Mouse (Mus musculus) inflammation-experienced regulatory T-cells, adult 6 months (primary cell): ENCODE measurements around the gene Satb2. TPM values are rescaled to one million over a fixed set of nuclear protein-coding genes. Genes with fewer than 3 reads are reported as not detected.

Source experiments
- ATAC-seq: one replicate; pipeline ENCODE4 v1.8.0; 2017
- polyA plus RNA-seq, 3 experiments: library from polyadenylated mRNA; unstranded; fragments of 100-300 nt; shearing (Covaris generic); gene quantifications; one replicate each; pipeline ENCODE4 v1.2.1; 2017

Gene Satb2
- polyA plus RNA-seq, 3 experiments from 2014 or later: not detected

- no peak for ATAC-seq
Measured at GRCm38 (mm10) chr1:56832738-56833137, 145.7 kb downstream of the Satb2 start.

GRCm38 (mm10) chr1:56822735-56823134, 155.7 kb downstream of the Satb2 start:
- no peak for ATAC-seq

DNA sequence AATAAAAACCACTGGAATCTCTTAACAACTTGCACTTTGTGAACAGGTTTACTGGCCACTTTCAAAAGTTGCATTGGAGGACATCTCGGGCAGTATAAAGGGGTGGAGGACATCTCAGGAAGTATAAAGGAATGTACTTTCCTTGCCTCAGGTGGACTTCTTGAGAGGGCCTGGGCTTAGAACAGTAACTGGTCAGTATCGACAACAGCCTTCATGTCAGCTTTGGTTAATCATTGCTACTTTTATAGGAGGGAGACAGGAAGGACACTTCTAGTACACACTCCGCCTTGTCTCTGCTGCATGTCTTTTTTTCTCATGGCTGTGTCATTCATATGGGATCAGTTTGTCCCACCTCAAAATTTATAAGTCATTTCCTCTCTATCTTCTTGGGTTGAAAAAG, 156.4 kb downstream of the Satb2 start:
- ATAC-seq: no peak

GRCm38 (mm10) chr1:56813506-56813905, 164.9 kb downstream of the Satb2 start:
- no peak for ATAC-seq

- no peak for ATAC-seq
Measured at GRCm38 (mm10) chr1:56812961-56813360, 165.5 kb downstream of the Satb2 start.

DNA sequence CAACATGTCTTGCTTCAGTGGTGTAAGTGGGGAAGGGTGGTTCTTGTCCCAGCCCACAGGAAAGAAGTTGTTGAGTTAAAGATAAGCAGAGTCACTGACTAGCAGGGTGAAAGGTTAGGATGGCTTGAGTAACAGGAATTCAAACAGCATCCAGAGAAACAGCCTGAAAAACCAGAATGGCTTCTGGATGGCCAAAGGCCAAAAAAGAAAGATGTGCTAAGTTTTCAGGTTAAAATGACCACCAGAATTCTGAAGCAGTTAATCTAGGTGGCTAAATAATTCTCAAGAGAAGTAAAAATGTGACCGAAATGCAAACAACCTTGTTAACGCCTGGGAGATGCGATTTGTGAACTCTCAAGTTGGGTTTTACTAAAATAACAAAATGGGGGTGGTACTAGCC, 167.0 kb downstream of the Satb2 start:
- no peak for ATAC-seq

- no peak for ATAC-seq
Measured at GRCm38 (mm10) chr1:56806006-56806405, 172.4 kb downstream of the Satb2 start.

GRCm38 (mm10) chr1:56800611-56801010, 177.8 kb downstream of the Satb2 start:
- ATAC-seq: no peak

DNA sequence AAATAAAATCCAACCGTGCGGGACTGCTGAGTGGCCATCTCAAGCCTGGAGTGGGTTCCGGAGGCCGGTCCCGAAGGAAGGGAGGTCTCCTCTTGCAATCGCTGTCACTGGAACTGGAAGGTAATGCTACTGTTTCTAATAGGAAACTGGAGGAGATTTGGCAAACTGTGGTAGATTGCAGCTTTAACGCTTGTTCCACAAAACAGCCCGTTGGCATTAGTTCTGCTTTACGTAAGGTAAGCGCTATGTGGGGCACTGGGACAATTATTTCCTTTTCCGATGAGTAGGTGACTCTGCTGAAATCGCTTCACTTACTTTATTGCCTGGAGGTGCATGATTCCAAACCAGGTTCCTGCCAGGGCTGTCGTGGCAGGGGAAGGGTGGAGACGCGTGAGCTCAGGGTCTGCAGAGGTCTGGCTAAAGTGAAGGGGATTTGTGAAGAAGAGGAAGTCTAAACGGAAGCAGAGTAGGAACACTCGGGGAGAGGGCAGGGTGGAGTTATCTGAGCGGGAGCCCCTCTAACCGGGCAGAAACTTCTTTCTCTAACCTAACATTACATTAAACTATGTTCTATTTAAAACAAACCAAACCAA, 183.3 kb downstream of the Satb2 start:
- no peak for ATAC-seq

GRCm38 (mm10) chr1:56789641-56790040, 188.8 kb downstream of the Satb2 start:
- ATAC-seq: no peak

DNA sequence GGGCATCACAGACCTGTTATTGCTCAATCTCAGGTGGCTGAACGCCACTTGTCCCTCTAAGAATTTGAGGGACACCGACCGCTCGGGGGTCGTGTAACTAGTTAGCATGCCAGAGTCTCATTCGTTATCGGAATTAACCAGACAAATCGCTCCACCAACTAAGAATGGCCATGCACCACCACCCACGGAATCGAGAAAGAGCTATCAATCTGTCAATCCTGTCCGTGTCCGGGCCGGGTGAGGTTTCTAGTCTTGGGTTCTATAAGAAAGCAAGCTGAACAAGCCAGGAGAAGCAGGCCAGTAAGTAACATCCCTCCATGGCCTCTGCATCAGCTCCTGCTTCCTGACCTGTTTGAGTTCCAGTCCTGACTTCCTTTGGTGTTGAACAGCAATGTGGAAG, 196.3 kb downstream of the Satb2 start:
- peak; percentile 86 for ATAC-seq

DNA sequence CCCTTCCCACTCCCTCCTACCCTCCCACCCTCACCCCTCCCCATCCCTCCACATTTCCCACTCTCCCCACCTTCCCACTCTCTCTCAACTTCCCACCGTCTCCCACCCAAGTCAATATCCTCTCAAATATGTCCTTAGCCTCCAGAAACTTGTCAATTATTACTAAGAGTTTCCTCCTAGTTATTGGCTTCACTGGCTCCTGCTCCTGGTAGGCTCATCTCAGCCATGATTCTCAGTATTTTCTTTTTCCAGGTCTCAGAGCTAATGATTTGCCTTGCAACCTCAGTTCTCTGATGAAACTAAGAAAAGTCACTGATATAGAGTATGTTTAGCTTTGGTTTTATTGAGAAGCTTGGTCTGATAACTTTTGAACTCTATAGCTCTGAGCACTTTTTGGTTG, 214.2 kb downstream of the Satb2 start:
- no peak for ATAC-seq

DNA sequence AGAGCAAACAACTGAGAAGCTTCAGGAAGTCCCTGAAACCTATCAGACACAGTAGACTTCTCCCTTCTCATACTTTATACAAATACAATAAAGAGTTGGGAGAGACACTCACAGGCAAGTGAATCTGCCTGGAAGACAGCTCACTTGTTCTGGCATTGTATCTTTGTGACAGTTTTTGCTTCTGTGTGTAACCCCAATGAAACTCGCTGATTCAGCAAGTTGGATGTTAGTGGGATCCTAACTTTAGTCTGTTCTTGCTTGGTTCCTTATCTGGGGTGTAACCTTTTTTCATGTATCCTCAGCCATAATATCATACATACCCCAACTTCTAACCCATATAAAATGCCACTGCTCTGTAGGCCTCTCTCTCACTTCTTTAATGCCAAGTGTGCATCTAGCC, 216.9 kb downstream of the Satb2 start:
- ATAC-seq: no peak

DNA sequence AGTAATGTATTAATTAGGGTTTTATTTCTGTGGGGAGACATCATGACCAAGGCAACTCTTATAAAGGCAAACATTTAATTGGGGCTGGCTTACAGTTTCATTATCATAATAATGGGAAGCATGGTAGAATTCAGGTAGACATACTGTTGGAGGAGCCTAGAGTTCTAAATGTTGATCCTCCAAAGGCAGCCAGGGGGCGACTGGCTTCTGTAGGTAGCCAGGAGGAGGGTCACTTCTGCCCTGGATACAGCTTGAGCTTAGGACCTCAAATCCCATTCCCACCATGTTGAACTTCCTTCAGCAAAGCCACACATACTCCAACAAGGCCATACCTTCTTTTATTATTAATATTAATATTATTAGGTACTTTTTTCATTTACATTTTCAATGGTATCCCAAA, 225.2 kb downstream of the Satb2 start:
- no peak for ATAC-seq

DNA sequence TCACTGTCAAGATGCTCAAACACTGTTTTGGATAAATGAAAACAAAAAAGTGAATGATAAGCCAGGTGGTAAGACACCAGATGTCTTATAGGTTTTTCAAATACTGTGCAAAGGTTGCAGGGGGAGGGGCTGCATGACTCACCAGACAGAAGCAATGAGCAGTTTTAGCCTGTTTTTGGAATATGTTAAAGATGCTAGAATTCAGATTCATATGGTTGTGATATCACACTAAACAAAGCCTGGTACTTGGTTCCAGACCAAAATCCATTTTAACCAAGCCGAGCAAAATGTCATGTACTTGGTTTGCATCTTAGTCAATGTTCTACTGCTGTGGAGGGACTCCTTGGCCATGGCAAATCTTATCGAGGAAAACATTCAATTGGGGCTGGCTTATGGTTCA, 227.8 kb downstream of the Satb2 start:
- no peak for ATAC-seq

DNA sequence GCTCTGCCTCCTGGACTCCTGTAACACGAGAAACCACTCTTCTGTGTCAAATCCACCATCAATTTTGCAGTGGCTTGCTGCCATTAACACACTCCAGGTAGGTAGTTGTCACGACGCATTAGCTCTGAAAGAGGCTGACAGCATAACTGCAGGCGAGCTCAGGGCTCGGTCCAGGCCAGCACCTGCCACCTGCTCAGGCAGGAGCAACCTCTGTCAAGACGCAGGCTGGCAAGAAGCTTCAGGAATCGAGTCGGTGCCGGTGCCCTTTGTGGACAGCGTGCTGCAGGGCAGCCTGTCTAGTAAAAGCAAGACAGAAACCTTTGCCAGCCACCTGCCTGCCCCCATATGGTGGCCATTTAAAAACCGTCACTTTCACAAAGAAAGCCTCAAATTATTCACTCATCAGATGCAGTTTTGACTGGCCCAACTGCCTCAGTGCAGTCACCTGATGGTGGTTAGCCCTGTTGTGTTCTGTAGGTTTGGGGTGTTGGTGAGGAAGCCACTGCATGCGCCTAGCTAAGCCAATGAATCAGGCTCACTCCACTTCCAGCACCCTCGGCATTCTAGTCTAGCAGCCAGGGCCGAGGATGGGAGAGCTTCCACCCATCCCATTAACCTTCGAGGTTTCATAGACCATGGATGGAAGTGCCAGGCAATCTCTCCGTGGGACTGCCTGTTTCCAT, 228.7 kb downstream of the Satb2 start:
- ATAC-seq: no peak

DNA sequence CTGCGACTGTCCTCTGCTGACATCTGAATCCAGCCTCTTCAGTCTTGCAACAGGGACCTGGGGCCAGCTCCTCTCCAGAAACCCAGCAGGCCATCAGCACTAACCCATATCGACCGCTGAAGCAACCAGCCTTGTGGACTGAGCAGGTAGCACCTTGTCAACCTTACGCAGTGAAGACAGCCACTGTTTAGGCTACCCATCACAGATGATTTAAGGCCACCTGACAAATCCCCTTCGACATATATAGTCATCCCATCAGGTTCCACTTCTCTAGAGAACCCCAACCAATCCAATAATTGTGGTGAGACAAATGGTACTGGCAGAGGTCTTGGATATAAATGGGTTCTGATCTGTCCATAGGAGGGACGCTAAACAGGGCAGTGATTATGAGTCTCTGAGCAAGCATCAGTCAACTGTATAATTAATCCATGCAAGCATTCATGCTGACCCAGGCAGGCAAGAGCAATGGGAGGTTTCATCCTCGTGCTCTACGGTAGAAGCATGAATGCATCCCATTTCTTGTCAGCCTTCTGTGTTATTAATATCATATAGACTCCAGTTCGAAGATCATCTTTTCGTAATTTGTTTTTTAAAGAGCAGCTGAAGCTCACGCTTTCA, 229.5 kb downstream of the Satb2 start:
- ATAC-seq: no peak
